Mouse (Mus musculus): ENCODE results near the gene Slc51a. TPM values are rescaled to one million over a fixed set of nuclear protein-coding genes. Genes with fewer than 3 reads are reported as not detected.

Slc51a gene
- polyA plus RNA-seq, 1 experiment from 2014 or later = 0.20 TPM

- Histone ChIP-seq H3K27me3 (ENCODE audit: insufficient read depth, poor library complexity, severe bottlenecking) (no peaks in the 10 kb centered on the region), H3K36me3 (no peaks in the 10 kb centered on the region)
- WGBS = 81% methylated on average over 2 of the region's 2 CpGs
Measured at GRCm38 (mm10) chr16:32479415-32479814, 8.3 kb downstream of the Slc51a start.

GRCm38 (mm10) chr16:32477315-32477714 lies 10.4 kb downstream of the Slc51a start:
- no peak overlapping the region for H3K27ac ChIP-seq
- H3K27me3 ChIP-seq (ENCODE audit: insufficient read depth, poor library complexity, severe bottlenecking) = no peaks in the 10 kb centered on the region
- DNase-seq (ENCODE audit: low spot score) = no peak
- no peak overlapping the region for H3K4me3 ChIP-seq
- H3K36me3 ChIP-seq = peaks cover 12% of the 10 kb centered on the region
- WGBS = 87% methylated on average over 6 of the region's 6 CpGs
- H3K9me3 ChIP-seq = no peaks in the 10 kb centered on the region
- H3K4me1 ChIP-seq (replicated peaks) = peaks cover 5% of the 10 kb centered on the region

More at GRCm38 (mm10) chr16:32479415-32479814, 8.3 kb downstream of the Slc51a start:
- H3K4me1 ChIP-seq (replicated peaks) = peaks cover 10% of the 10 kb centered on the region
- H3K27ac ChIP-seq = no peak overlapping the region
- no peaks in the 10 kb centered on the region for H3K9me3 ChIP-seq
- H3K4me3 ChIP-seq = no peak overlapping the region
- no peak for DNase-seq (ENCODE audit: low spot score)

GRCm38 (mm10) chr16:32472276-32473015 lies 15.2 kb downstream of the Slc51a start:
- no peaks in the 10 kb centered on the region for H3K27me3 ChIP-seq (ENCODE audit: insufficient read depth, poor library complexity, severe bottlenecking)
- no peaks in the 10 kb centered on the region for H3K9me3 ChIP-seq
- DNase-seq (ENCODE audit: low spot score) = no peak
- peaks cover 9% of the 10 kb centered on the region for H3K4me1 ChIP-seq (replicated peaks)
- peaks cover 54% of the 10 kb centered on the region for H3K36me3 ChIP-seq
- no peak overlapping the region for H3K27ac ChIP-seq
- H3K4me3 ChIP-seq = no peak overlapping the region
- 73% methylated on average over 7 of the region's 7 CpGs for WGBS

GRCm38 (mm10) chr16:32469404-32470105 lies 18.1 kb downstream of the Slc51a start:
- H3K36me3 ChIP-seq = peaks cover 71% of the 10 kb centered on the region

GRCm38 (mm10) chr16:32468488-32468887 lies 19.2 kb downstream of the Slc51a start:
- Histone ChIP-seq H3K4me3 (no peak overlapping the region), H3K27ac (no peak overlapping the region), H3K9me3 (no peaks in the 10 kb centered on the region), H3K27me3 (ENCODE audit: insufficient read depth, poor library complexity, severe bottlenecking) (no peaks in the 10 kb centered on the region), H3K36me3 (peaks cover 74% of the 10 kb centered on the region), H3K4me1 (replicated peaks) (peaks cover 9% of the 10 kb centered on the region)
- DNase-seq (ENCODE audit: low spot score) = no peak
- 87% methylated on average over 3 of the region's 3 CpGs for WGBS

More at GRCm38 (mm10) chr16:32469404-32470105, 18.1 kb downstream of the Slc51a start:
- H3K4me1 ChIP-seq (replicated peaks) = peaks cover 9% of the 10 kb centered on the region
- no peak for DNase-seq (ENCODE audit: low spot score)
- no peaks in the 10 kb centered on the region for H3K9me3 ChIP-seq
- no peaks in the 10 kb centered on the region for H3K27me3 ChIP-seq (ENCODE audit: insufficient read depth, poor library complexity, severe bottlenecking)
- WGBS = 82% methylated on average over 5 of the region's 5 CpGs
- no peak overlapping the region for H3K27ac ChIP-seq
- no peak overlapping the region for H3K4me3 ChIP-seq

- no peak for DNase-seq (ENCODE audit: low spot score)
- no peak overlapping the region for H3K27ac ChIP-seq
- no peak overlapping the region for H3K4me3 ChIP-seq
- WGBS = 0% methylated on average over 1 of the region's 1 CpGs
- no peaks in the 10 kb centered on the region for H3K4me1 ChIP-seq (replicated peaks)
- no peaks in the 10 kb centered on the region for H3K27me3 ChIP-seq (ENCODE audit: insufficient read depth, poor library complexity, severe bottlenecking)
- no peaks in the 10 kb centered on the region for H3K9me3 ChIP-seq
- H3K36me3 ChIP-seq = peaks cover 55% of the 10 kb centered on the region
Measured at GRCm38 (mm10) chr16:32464908-32465307, 22.8 kb downstream of the Slc51a start.

- 94% methylated on average over 2 of the region's 2 CpGs for WGBS
- no peak overlapping the region for H3K4me3 ChIP-seq
- no peaks in the 10 kb centered on the region for H3K9me3 ChIP-seq
- H3K4me1 ChIP-seq (replicated peaks) = no peaks in the 10 kb centered on the region
- H3K36me3 ChIP-seq = peaks cover 51% of the 10 kb centered on the region
- no peaks in the 10 kb centered on the region for H3K27me3 ChIP-seq (ENCODE audit: insufficient read depth, poor library complexity, severe bottlenecking)
- no peak overlapping the region for H3K27ac ChIP-seq
- no peak for DNase-seq (ENCODE audit: low spot score)
Measured at GRCm38 (mm10) chr16:32463426-32463825, 24.3 kb downstream of the Slc51a start.

- H3K27ac ChIP-seq = no peak overlapping the region
- H3K9me3 ChIP-seq = no peaks in the 10 kb centered on the region
- no peak for DNase-seq (ENCODE audit: low spot score)
- H3K4me3 ChIP-seq = no peak overlapping the region
- no peaks in the 10 kb centered on the region for H3K27me3 ChIP-seq (ENCODE audit: insufficient read depth, poor library complexity, severe bottlenecking)
- peaks cover 48% of the 10 kb centered on the region for H3K36me3 ChIP-seq
- H3K4me1 ChIP-seq (replicated peaks) = no peaks in the 10 kb centered on the region
- 97% methylated on average over 16 of the region's 16 CpGs for WGBS
Measured at GRCm38 (mm10) chr16:32462950-32463349, 24.7 kb downstream of the Slc51a start.

GRCm38 (mm10) chr16:32461713-32462112 lies 26.0 kb downstream of the Slc51a start:
- Histone ChIP-seq H3K9me3 (no peaks in the 10 kb centered on the region), H3K27ac (no peak overlapping the region), H3K36me3 (peaks cover 41% of the 10 kb centered on the region), H3K27me3 (ENCODE audit: insufficient read depth, poor library complexity, severe bottlenecking) (no peaks in the 10 kb centered on the region), H3K4me1 (replicated peaks) (no peaks in the 10 kb centered on the region), H3K4me3 (no peak overlapping the region)
- 96% methylated on average over 5 of the region's 5 CpGs for WGBS
- DNase-seq (ENCODE audit: low spot score) = no peak

GRCm38 (mm10) chr16:32460518-32460917 lies 27.2 kb downstream of the Slc51a start:
- H3K27ac ChIP-seq = no peak overlapping the region
- no peak overlapping the region for H3K4me3 ChIP-seq
- H3K4me1 ChIP-seq (replicated peaks) = no peaks in the 10 kb centered on the region
- H3K36me3 ChIP-seq = peaks cover 45% of the 10 kb centered on the region
- no peak for DNase-seq (ENCODE audit: low spot score)
- H3K27me3 ChIP-seq (ENCODE audit: insufficient read depth, poor library complexity, severe bottlenecking) = no peaks in the 10 kb centered on the region
- 63% methylated on average over 4 of the region's 4 CpGs for WGBS
- no peaks in the 10 kb centered on the region for H3K9me3 ChIP-seq

GRCm38 (mm10) chr16:32457589-32458386 lies 29.9 kb downstream of the Slc51a start:
- H3K4me3 ChIP-seq = no peak overlapping the region

GRCm38 (mm10) chr16:32456761-32457160 lies 30.9 kb downstream of the Slc51a start:
- WGBS = 90% methylated on average over 1 of the region's 1 CpGs
- H3K4me3 ChIP-seq = no peak overlapping the region
- H3K4me1 ChIP-seq (replicated peaks) = no peaks in the 10 kb centered on the region
- no peaks in the 10 kb centered on the region for H3K27me3 ChIP-seq (ENCODE audit: insufficient read depth, poor library complexity, severe bottlenecking)
- peaks cover 47% of the 10 kb centered on the region for H3K36me3 ChIP-seq
- no peak overlapping the region for H3K27ac ChIP-seq
- DNase-seq (ENCODE audit: low spot score) = no peak
- no peaks in the 10 kb centered on the region for H3K9me3 ChIP-seq

More at GRCm38 (mm10) chr16:32457589-32458386, 29.9 kb downstream of the Slc51a start:
- H3K27ac ChIP-seq = no peak overlapping the region
- peak; percentile 29 for DNase-seq (ENCODE audit: low spot score)
- H3K4me1 ChIP-seq (replicated peaks) = no peaks in the 10 kb centered on the region
- no peaks in the 10 kb centered on the region for H3K27me3 ChIP-seq (ENCODE audit: insufficient read depth, poor library complexity, severe bottlenecking)
- H3K36me3 ChIP-seq = peaks cover 42% of the 10 kb centered on the region
- H3K9me3 ChIP-seq = no peaks in the 10 kb centered on the region
- 70% methylated on average over 10 of the region's 10 CpGs for WGBS

- Histone ChIP-seq H3K9me3 (no peaks in the 10 kb centered on the region), H3K36me3 (peaks cover 50% of the 10 kb centered on the region), H3K27me3 (ENCODE audit: insufficient read depth, poor library complexity, severe bottlenecking) (no peaks in the 10 kb centered on the region), H3K4me3 (no peak overlapping the region), H3K4me1 (replicated peaks) (no peaks in the 10 kb centered on the region), H3K27ac (no peak overlapping the region)
- no peak for DNase-seq (ENCODE audit: low spot score)
Measured at GRCm38 (mm10) chr16:32456086-32456485, 31.6 kb downstream of the Slc51a start.
